Mouse (Mus musculus) heart, embryonic 11.5 days (tissue): Measurements from ENCODE around the gene Nop14. TPM values are rescaled to one million over a fixed set of nuclear protein-coding genes. Genes with fewer than 3 reads are reported as not detected.

ENCODE experiments used
- ATAC-seq: fragments of 200-750 bp; cut with Nextera tagmentation; replicated peaks from 2 replicates; pipeline ENCODE4 v1.8.0; 2017; ENCODE audit warnings: moderate library complexity; ENCODE audit not compliant: insufficient number of reproducible peaks, low FRiP score, low TSS enrichment
- H3K27ac ChIP-seq: fragments of 300-500 bp; sonication (generic); 2 replicates; pipeline ENCODE4 v1.5.1; 2014; ENCODE audit warnings: mild to moderate bottlenecking, low read depth, low read length
- H3K27me3 ChIP-seq: fragments of 300-500 bp; sonication (generic); 2 replicates; pipeline ENCODE4 v1.6.1; 2014; ENCODE audit warnings: mild to moderate bottlenecking, low read length, mixed read lengths; ENCODE audit not compliant: control insufficient read depth, insufficient read depth
- H3K36me3 ChIP-seq: fragments of 300-500 bp; sonication (generic); 2 replicates; pipeline ENCODE4 v1.6.1; 2014; ENCODE audit warnings: mild to moderate bottlenecking, low read length, moderate library complexity, mixed read lengths; ENCODE audit not compliant: control insufficient read depth, insufficient read depth
- H3K4me1 ChIP-seq: fragments of 300-500 bp; sonication (generic); 2 replicates; pipeline ENCODE4 v1.6.1; 2014; ENCODE audit warnings: low read length; ENCODE audit not compliant: control insufficient read depth, insufficient read depth
- H3K4me2 ChIP-seq: fragments of 300-500 bp; sonication (generic); 2 replicates; pipeline ENCODE4 v1.6.1; 2014; ENCODE audit warnings: mild to moderate bottlenecking, moderate library complexity
- H3K4me3 ChIP-seq: fragments of 300-500 bp; sonication (generic); 2 replicates; pipeline ENCODE4 v1.5.1; 2014; ENCODE audit warnings: low read depth, low read length
- H3K9ac ChIP-seq: fragments of 300-500 bp; sonication (generic); 2 replicates; pipeline ENCODE4 v1.6.1; 2014; ENCODE audit warnings: mild to moderate bottlenecking, low read depth, low read length, moderate library complexity
- H3K9me3 ChIP-seq: fragments of 300-500 bp; sonication (generic); replicated peaks from 2 replicates; pipeline ENCODE4 v1.6.1; 2016; ENCODE audit warnings: low read length; ENCODE audit not compliant: control insufficient read depth
- WGBS: fragments of 180-500 bp; shearing (Covaris S2); extraction: QIAGEN DNeasy Blood & Tissue Kit; methylation state at CpG from one replicate; pipeline ENCODE4 v1.1.7; 2014; ENCODE audit not compliant: insufficient replicate concordance; 5-methylcytosine and 5-hydroxymethylcytosine counted together
- polyA plus RNA-seq: library from polyadenylated mRNA; unstranded; fragments of >200 nt; fragmentation: Nextera tagmentation; extraction: Ambion mirVana; gene quantifications from 2 replicates; pipeline ENCODE4 v1.2.1, GENCODE M21; 2014

Nop14 gene
- polyA plus RNA-seq, 1 experiment from 2014 or later = 23.8 TPM

GRCm38 (mm10) chr5:34661909-34662308 is 2.0 kb upstream of the Nop14 start:
- Histone ChIP-seq H3K27ac (no peak overlapping the region), H3K9ac (no peak overlapping the region), H3K27me3 (no peaks in the 10 kb centered on the region), H3K36me3 (peaks cover 3% of the 10 kb centered on the region; the same call in 1 of the 2 replicates), H3K4me1 (no peaks in the 10 kb centered on the region), H3K9me3 (no peaks in the 10 kb centered on the region), H3K4me2 (no peak overlapping the region; the same call in 1 of the 2 replicates), H3K4me3 (no peak overlapping the region; the same call in 1 of the 2 replicates)
- 84% methylated on average over 4 of the region's 4 CpGs for WGBS
- ATAC-seq = no peak

GRCm38 (mm10) chr5:34660591-34661130 is 713 bp upstream of the Nop14 start:
- peak overlapping the region; percentile 78 for H3K4me2 ChIP-seq
- peaks cover 6% of the 10 kb centered on the region for H3K36me3 ChIP-seq
- H3K27me3 ChIP-seq = no peaks in the 10 kb centered on the region
- peak overlapping the region; percentile 84 for H3K9ac ChIP-seq
- no peaks in the 10 kb centered on the region for H3K9me3 ChIP-seq
- peak overlapping the region; percentile 71 for H3K4me3 ChIP-seq
- peak overlapping the region; percentile 94 for H3K27ac ChIP-seq
- under 1% methylated on average over 57 of the region's 57 CpGs for WGBS
- no peaks in the 10 kb centered on the region for H3K4me1 ChIP-seq
- no peak for ATAC-seq

DNA sequence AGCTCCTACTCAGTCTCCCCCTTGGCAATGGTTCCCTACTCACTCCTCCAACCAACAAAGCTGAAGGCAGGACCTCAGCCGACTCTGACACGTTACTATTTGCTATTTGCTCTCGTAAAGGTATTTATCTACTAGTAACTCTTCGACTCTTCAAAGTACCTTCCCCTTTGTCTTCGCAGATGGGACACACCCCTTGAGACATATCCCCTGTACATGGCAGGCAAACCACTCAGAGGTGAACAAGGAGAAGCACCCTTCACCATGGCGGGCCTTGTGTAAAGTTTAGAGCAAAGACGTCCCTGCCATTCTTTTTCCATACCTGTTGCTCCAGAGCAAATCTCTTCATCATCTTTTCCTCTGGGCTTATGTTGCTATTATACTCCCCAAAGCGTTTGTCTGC is 2.4 kb downstream of the Nop14 start:
- Histone ChIP-seq H3K4me1 (peaks cover 3% of the 10 kb centered on the region; the same call in 1 of the 2 replicates), H3K4me3 (no peak overlapping the region), H3K27ac (no peak overlapping the region), H3K36me3 (peaks cover 24% of the 10 kb centered on the region), H3K9ac (no peak overlapping the region), H3K9me3 (no peaks in the 10 kb centered on the region), H3K4me2 (no peak overlapping the region), H3K27me3 (no peaks in the 10 kb centered on the region)
- ATAC-seq = no peak
- WGBS = 91% methylated on average over 8 of the region's 8 CpGs

DNA sequence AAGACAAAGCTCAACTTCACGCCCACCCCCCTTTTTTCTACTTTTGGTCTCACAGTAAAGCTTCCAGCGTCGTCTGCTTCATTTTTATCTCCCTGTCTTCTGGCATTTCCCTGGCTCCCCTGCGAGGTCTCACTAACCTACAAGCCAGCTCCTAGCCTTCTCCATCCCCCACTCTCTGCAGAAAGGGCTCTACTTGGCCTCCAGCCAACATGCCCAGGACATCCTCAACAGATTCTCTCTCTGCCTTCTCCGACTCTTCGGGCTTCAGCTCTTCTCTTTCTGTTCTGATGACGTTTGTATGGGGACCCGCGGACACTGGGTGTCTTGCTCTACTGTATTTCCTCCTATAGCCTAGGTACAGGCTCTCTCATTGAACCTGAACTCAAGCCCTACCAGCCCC is 5.1 kb downstream of the Nop14 start:
- Histone ChIP-seq H3K27ac (no peak overlapping the region), H3K9ac (no peak overlapping the region), H3K27me3 (no peaks in the 10 kb centered on the region), H3K4me1 (peaks cover 3% of the 10 kb centered on the region; the same call in 1 of the 2 replicates), H3K4me3 (no peak overlapping the region), H3K36me3 (peaks cover 33% of the 10 kb centered on the region), H3K4me2 (no peak overlapping the region), H3K9me3 (no peaks in the 10 kb centered on the region)
- WGBS = 72% methylated on average over 9 of the region's 9 CpGs
- no peak for ATAC-seq

GRCm38 (mm10) chr5:34652961-34653360 is 7.0 kb downstream of the Nop14 start:
- no peak for ATAC-seq
- H3K4me3 ChIP-seq = no peak overlapping the region
- peaks cover 3% of the 10 kb centered on the region; the same call in 1 of the 2 replicates for H3K4me1 ChIP-seq
- H3K27me3 ChIP-seq = no peaks in the 10 kb centered on the region
- 89% methylated on average over 5 of the region's 5 CpGs for WGBS
- no peaks in the 10 kb centered on the region for H3K9me3 ChIP-seq
- H3K27ac ChIP-seq = no peak overlapping the region
- H3K4me2 ChIP-seq = no peak overlapping the region
- H3K9ac ChIP-seq = no peak overlapping the region
- H3K36me3 ChIP-seq = peaks cover 43% of the 10 kb centered on the region

DNA sequence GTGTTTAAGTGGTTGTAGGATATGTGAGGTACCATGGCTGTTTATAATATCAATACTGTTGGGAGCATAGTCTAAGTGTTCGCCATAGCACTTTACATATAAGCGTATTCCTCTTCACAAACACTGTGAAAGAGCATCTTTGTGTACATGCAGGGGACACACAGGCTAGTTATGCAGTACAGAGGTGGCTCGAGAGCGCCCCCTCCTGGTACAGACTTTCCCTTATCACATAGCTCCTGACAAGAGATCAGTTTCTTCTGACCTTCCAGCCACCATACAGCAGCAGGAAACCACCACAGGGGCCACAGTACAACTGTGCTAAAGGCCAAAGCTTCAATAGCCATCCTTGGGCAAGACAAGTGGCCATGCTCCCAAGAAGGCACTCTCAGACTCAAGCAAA is 12.4 kb downstream of the Nop14 start:
- Histone ChIP-seq H3K9me3 (no peaks in the 10 kb centered on the region), H3K27ac (no peak overlapping the region), H3K36me3 (peaks cover 51% of the 10 kb centered on the region), H3K9ac (no peak overlapping the region), H3K4me1 (no peaks in the 10 kb centered on the region), H3K4me3 (no peak overlapping the region), H3K27me3 (no peaks in the 10 kb centered on the region), H3K4me2 (no peak overlapping the region)
- WGBS = 53% methylated on average over 4 of the region's 4 CpGs
- no peak for ATAC-seq

GRCm38 (mm10) chr5:34642932-34643331 is 17.0 kb downstream of the Nop14 start:
- 71% methylated on average over 5 of the region's 5 CpGs for WGBS
- no peak; the same call in 1 of the 2 replicates for ATAC-seq
- Histone ChIP-seq H3K9ac (no peak overlapping the region), H3K4me1 (no peaks in the 10 kb centered on the region), H3K27me3 (no peaks in the 10 kb centered on the region), H3K36me3 (peaks cover 39% of the 10 kb centered on the region), H3K4me3 (no peak overlapping the region), H3K4me2 (no peak overlapping the region), H3K9me3 (no peaks in the 10 kb centered on the region), H3K27ac (no peak overlapping the region)

DNA sequence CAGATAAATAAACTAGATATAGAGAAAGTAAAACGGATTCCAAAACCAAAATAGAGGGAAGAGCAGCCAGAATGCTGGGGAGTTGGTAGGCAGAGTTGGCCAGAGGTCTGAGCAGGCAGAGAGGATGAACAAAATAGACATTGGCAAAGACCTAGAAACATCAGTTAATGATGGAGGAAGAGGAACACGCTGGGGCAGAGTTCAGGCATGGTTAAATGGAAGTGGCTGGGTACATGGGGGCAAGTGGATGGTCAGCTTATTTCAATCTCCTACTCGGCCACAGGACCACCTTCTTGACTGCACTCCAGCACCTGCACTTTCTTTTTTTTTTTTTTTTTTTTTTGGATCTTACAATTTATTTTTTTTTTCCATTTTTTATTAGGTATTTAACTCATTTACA is 18.0 kb downstream of the Nop14 start:
- Histone ChIP-seq H3K36me3 (peaks cover 33% of the 10 kb centered on the region), H3K4me1 (no peaks in the 10 kb centered on the region), H3K9ac (no peak overlapping the region), H3K4me2 (no peak overlapping the region), H3K27me3 (no peaks in the 10 kb centered on the region), H3K9me3 (no peaks in the 10 kb centered on the region), H3K27ac (no peak overlapping the region), H3K4me3 (no peak overlapping the region)
- WGBS = 84% methylated on average over 3 of the region's 3 CpGs
- no peak for ATAC-seq

- ATAC-seq = no peak
- Histone ChIP-seq H3K9me3 (no peaks in the 10 kb centered on the region), H3K27ac (peak overlapping the region; percentile 87), H3K36me3 (peaks cover 20% of the 10 kb centered on the region), H3K27me3 (no peaks in the 10 kb centered on the region), H3K9ac (peak overlapping the region; percentile 87), H3K4me1 (peaks cover 6% of the 10 kb centered on the region), H3K4me3 (0 out of 2 replicates have a peak overlapping the region, but pooled peaks have one; percentile 70), H3K4me2 (peak overlapping the region; percentile 97)
- WGBS = 78% methylated on average over 7 of the region's 7 CpGs
These were observed 22.3 kb downstream of the Nop14 start for GRCm38 (mm10) chr5:34637591-34638156.
